Mouse (Mus musculus) lung, embryonic 15.5 days (tissue): Measurements from ENCODE around the gene D330045A20Rik. TPM values are rescaled to one million over a fixed set of nuclear protein-coding genes. Genes with fewer than 3 reads are reported as not detected.
"Not testable (repeated sequence)": the region's sequence is repeated elsewhere in the genome, so short reads cannot be mapped to it uniquely, and the experiment has no call there.

Source experiments
- ATAC-seq: fragments of 200-750 bp; cut with Nextera tagmentation; 2 replicates; pipeline ENCODE4 v1.8.0; 2017; ENCODE audit warnings: moderate number of reproducible peaks, borderline replicate concordance; ENCODE audit not compliant: low FRiP score, low TSS enrichment; ENCODE audit errors: extremely low read depth
- H3K27ac ChIP-seq: fragments of 300-500 bp; sonication (generic); 2 replicates; pipeline ENCODE4 v1.5.1; 2015; ENCODE audit warnings: moderate library complexity, mild to moderate bottlenecking, inconsistent platforms
- H3K27me3 ChIP-seq: fragments of 300-500 bp; sonication (generic); 2 replicates; pipeline ENCODE4 v1.6.1; 2015; ENCODE audit warnings: inconsistent platforms
- H3K36me3 ChIP-seq: fragments of 300-500 bp; sonication (generic); 2 replicates; pipeline ENCODE4 v1.6.1; 2015; ENCODE audit warnings: inconsistent platforms
- H3K4me1 ChIP-seq: fragments of 300-500 bp; sonication (generic); 2 replicates; pipeline ENCODE4 v1.6.1; 2015; ENCODE audit warnings: inconsistent platforms
- H3K4me2 ChIP-seq: fragments of 300-500 bp; sonication (generic); 2 replicates; pipeline ENCODE4 v1.6.1; 2015; ENCODE audit warnings: inconsistent platforms, mild to moderate bottlenecking, moderate library complexity
- H3K4me3 ChIP-seq: fragments of 300-500 bp; sonication (generic); 2 replicates; pipeline ENCODE4 v1.5.1; 2015; ENCODE audit warnings: mild to moderate bottlenecking, inconsistent platforms
- H3K9ac ChIP-seq: fragments of 300-500 bp; sonication (generic); 2 replicates; pipeline ENCODE4 v1.6.1; 2015; ENCODE audit warnings: inconsistent platforms
- H3K9me3 ChIP-seq: fragments of 300-500 bp; sonication (generic); 2 replicates; pipeline ENCODE4 v1.6.1; 2016; ENCODE audit warnings: inconsistent platforms
- WGBS: fragments of 180-500 bp; shearing (Covaris S2); methylation state at CpG from one replicate; pipeline ENCODE4 v1.1.7; 2015; 5-methylcytosine and 5-hydroxymethylcytosine counted together
- polyA plus RNA-seq: library from polyadenylated mRNA; unstranded; fragments of >200 nt; fragmentation: Nextera tagmentation; extraction: Ambion mirVana; gene quantifications from 2 replicates; pipeline ENCODE4 v1.2.1, GENCODE M21; 2015

The D330045A20Rik gene
- 1.1 and 1.2 TPM in 2 replicates for polyA plus RNA-seq

DNA sequence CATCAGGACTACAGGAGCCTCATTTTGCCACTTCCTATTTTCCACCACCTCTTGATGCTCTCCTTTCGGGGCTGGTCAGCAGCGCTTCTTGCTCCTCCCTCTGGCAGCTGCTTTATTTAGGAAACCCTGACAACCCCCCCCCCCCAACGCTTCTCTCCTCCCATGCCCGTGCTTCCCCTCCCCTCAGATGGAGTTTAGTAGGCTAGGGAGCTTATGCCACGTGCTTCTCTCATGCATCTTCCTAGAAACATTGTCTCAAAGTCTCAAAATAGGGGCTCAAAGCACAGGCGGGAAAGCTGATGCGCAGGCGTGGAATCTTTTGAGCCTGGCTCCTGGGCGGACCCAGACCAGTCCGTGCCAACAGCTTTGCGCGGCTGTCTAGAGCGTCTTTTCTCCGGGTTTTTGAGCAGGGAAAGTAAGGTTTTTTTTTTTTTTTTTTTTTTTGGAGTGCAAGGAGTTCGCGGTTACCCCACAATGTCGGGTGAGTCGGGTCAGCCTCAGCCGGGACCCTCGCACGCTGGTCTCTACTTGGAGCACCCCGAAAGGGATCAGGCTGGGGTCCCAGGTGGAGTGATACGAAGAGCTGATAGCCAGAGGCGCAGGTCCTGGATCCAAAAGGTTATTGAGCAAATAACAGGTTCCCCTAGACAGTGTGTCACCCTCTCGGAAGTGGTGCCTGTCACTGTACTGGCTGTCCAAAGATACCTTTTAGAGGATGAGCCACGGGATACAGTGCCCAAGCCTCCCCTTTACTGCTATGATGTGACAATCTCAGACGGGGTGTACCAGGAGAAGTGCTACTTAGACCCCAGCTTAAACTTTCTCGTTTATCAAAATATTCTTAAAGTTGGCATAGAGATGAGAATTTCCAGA lies at the start of gene D330045A20Rik:
Gene D330045A20Rik, plus strand, starts transcription at position 346 of the 873 bp plus-strand sequence.
- H3K4me3 ChIP-seq: peak within 1 kb of the TSS; percentile 37
- no peak within 1 kb of the TSS for H3K9ac ChIP-seq
- H3K36me3 ChIP-seq: no peaks in the 10 kb centered on the region
- no peaks in the 10 kb centered on the region for H3K9me3 ChIP-seq
- no peak within 1 kb of the TSS for H3K27ac ChIP-seq
- H3K4me1 ChIP-seq: no peaks in the 10 kb centered on the region
- H3K27me3 ChIP-seq: no peaks in the 10 kb centered on the region; the same call in 1 of the 2 replicates
- peak within 1 kb of the TSS; percentile 57 for H3K4me2 ChIP-seq
- ATAC-seq: peak; percentile 75; the same call in 1 of the 2 replicates
- 19% methylated on average over 28 of the region's 28 CpGs for WGBS

- Histone ChIP-seq H3K9ac (no peak overlapping the region), H3K27ac (no peak overlapping the region), H3K4me3 (no peak overlapping the region), H3K4me1 (no peaks in the 10 kb centered on the region), H3K9me3 (no peaks in the 10 kb centered on the region), H3K36me3 (no peaks in the 10 kb centered on the region), H3K27me3 (no peaks in the 10 kb centered on the region), H3K4me2 (no peak overlapping the region)
- no peak for ATAC-seq
- 60% methylated on average over 2 of the region's 2 CpGs for WGBS
Observed at GRCm38 (mm10) chrX:139432550-139432949, 47.6 kb upstream of the D330045A20Rik start.

- Histone ChIP-seq H3K27ac (no peak overlapping the region), H3K4me2 (no peak overlapping the region), H3K9ac (no peak overlapping the region), H3K9me3 (no peaks in the 10 kb centered on the region), H3K27me3 (no peaks in the 10 kb centered on the region), H3K36me3 (no peaks in the 10 kb centered on the region), H3K4me3 (no peak overlapping the region), H3K4me1 (no peaks in the 10 kb centered on the region)
- 68% methylated on average over 2 of the region's 2 CpGs for WGBS
- no peak for ATAC-seq
Observed at GRCm38 (mm10) chrX:139435202-139435601, 45.0 kb upstream of the D330045A20Rik start.

- not testable (repeated sequence) for H3K4me3 ChIP-seq, H3K4me2 ChIP-seq
- 95% methylated on average over 22 of the region's 22 CpGs for WGBS
Observed at GRCm38 (mm10) chrX:139441057-139441456, 39.1 kb upstream of the D330045A20Rik start.

GRCm38 (mm10) chrX:139456812-139457211 lies 23.4 kb upstream of the D330045A20Rik start:
- H3K9ac ChIP-seq: no peak overlapping the region
- H3K4me3 ChIP-seq: no peak overlapping the region
- H3K27ac ChIP-seq: no peak overlapping the region
- no peaks in the 10 kb centered on the region for H3K4me1 ChIP-seq
- H3K36me3 ChIP-seq: no peaks in the 10 kb centered on the region
- H3K4me2 ChIP-seq: no peak overlapping the region
- no peaks in the 10 kb centered on the region for H3K27me3 ChIP-seq
- no peaks in the 10 kb centered on the region for H3K9me3 ChIP-seq
- 20% methylated on average over 2 of the region's 2 CpGs for WGBS
- ATAC-seq: no peak

More at GRCm38 (mm10) chrX:139441057-139441456, 39.1 kb upstream of the D330045A20Rik start:
- H3K9ac ChIP-seq, ATAC-seq, H3K4me1 ChIP-seq, H3K36me3 ChIP-seq, H3K27ac ChIP-seq, H3K27me3 ChIP-seq, H3K9me3 ChIP-seq: not testable (repeated sequence)

DNA sequence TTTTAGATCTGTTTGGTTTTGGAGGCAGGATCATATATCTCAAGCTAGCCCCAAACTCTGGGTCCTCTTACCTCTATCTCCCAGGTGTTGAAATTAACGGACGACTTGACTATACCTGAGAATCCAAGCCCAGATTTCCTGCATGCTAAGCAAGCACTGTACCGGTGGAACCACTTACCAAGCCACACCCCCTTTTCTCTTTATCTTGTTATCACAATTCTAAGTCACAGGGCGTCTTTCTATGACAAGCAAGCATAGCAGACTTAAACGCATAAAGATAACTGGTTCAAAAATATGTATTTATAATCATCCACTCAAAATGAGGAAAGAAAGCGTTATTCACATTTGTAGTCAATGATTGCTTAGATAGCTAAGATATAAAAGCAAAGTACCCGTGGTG lies 1.9 kb downstream of the D330045A20Rik start:
- 28% methylated on average over 7 of the region's 7 CpGs for WGBS
- no peak overlapping the region for H3K27ac ChIP-seq
- ATAC-seq: no peak
- no peaks in the 10 kb centered on the region for H3K4me1 ChIP-seq
- no peak overlapping the region for H3K9ac ChIP-seq
- no peak overlapping the region for H3K4me3 ChIP-seq
- no peak overlapping the region for H3K4me2 ChIP-seq
- no peaks in the 10 kb centered on the region; the same call in 1 of the 2 replicates for H3K27me3 ChIP-seq
- no peaks in the 10 kb centered on the region for H3K36me3 ChIP-seq
- no peaks in the 10 kb centered on the region for H3K9me3 ChIP-seq

- Histone ChIP-seq H3K27ac (no peak overlapping the region), H3K36me3 (no peaks in the 10 kb centered on the region), H3K4me1 (no peaks in the 10 kb centered on the region), H3K9me3 (no peaks in the 10 kb centered on the region), H3K4me3 (no peak overlapping the region), H3K9ac (no peak overlapping the region), H3K4me2 (no peak overlapping the region), H3K27me3 (no peaks in the 10 kb centered on the region; the same call in 1 of the 2 replicates)
- 69% methylated on average over 1 of the region's 1 CpGs for WGBS
- no peak for ATAC-seq
Observed at GRCm38 (mm10) chrX:139484974-139485373, 4.8 kb downstream of the D330045A20Rik start.

DNA sequence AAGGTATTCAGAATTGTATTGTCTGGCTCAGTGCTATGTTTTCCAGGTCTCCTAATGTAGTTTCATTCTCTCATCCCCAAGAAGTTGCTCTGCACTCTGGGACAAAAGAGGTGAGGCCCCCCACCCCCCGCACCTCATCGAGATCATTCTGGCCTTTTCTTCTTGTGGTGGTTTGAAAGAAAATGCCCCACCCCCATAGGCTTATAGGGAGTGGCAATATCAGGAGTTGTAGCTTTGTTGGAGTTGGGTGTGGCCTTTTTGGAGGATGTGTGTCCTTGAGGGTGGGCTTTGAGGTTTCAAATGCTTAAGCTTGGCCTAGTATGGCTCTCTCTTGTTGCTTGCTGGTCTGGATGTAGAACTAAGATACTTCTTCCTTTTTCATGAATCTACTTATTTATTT lies 36.0 kb downstream of the D330045A20Rik start:
- no peaks in the 10 kb centered on the region for H3K4me1 ChIP-seq
- no peaks in the 10 kb centered on the region for H3K36me3 ChIP-seq
- no peak overlapping the region for H3K27ac ChIP-seq
- WGBS: 71% methylated on average over 2 of the region's 2 CpGs
- H3K9me3 ChIP-seq: no peaks in the 10 kb centered on the region
- no peak for ATAC-seq
- no peak overlapping the region for H3K4me2 ChIP-seq
- H3K9ac ChIP-seq: no peak overlapping the region
- H3K27me3 ChIP-seq: no peaks in the 10 kb centered on the region
- H3K4me3 ChIP-seq: no peak overlapping the region

DNA sequence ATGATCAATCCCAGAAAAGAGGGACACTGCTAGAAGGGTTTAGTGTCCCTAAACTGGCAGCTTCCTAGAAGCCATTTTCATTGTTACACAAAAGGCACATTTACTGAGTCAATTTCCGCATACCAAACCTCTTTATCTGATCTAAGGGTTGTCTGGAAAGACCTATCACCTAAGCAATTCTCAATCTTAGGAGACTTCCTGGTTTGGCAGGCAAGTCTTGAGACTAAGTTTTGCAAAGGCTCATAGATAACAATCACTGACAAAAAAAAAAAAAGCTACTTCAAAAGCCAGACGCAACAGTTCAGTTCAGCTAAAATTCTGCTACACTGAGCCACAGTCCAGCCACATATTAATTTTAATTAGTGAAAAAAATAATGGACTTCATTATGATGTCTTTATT lies 39.1 kb downstream of the D330045A20Rik start:
- no peaks in the 10 kb centered on the region for H3K4me1 ChIP-seq

DNA sequence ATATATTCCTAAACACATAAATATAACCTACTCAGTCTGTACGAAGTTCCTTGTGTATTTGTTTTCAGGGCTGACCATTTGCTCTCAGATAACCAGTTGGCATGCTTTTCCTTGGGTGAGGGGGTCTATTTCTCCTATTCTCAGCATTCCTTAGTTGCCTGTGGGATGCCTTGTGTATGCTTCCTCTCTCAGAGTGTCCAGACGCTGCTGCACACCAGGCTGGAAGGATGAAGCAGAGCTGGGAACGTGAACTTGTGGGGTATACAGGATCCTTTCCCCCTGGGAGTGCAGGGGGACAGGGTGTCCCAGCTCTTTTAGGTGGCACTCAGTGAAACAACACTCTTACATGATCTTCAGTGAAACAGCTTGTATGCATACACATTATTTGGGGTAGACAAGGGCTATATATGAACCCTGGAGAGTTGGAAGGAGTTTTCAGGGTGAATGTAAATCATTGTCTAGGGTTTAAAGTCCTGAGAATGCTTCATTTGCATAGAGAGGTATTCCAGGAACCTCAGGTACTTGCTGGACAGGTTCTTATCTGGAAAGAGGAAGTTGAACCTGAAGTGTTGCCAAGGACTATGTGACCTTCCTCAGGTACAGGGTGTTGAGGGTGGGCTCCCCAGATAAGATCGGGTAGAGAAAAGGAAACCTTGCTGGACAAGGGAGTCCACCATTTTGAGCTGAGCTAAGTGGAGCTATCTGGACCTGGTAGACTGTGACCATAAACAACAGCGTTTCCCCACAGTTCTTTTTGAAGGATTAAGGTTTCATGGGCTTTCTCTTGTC lies 44.3 kb downstream of the D330045A20Rik start:
- no peak overlapping the region for H3K9ac ChIP-seq
- H3K36me3 ChIP-seq: no peaks in the 10 kb centered on the region
- no peaks in the 10 kb centered on the region for H3K4me1 ChIP-seq
- no peak overlapping the region for H3K4me2 ChIP-seq
- WGBS: 56% methylated on average over 5 of the region's 5 CpGs
- no peak overlapping the region for H3K4me3 ChIP-seq
- H3K27ac ChIP-seq: no peak overlapping the region
- no peak for ATAC-seq
- no peaks in the 10 kb centered on the region for H3K27me3 ChIP-seq
- H3K9me3 ChIP-seq: no peaks in the 10 kb centered on the region

More for the DNA sequence above, 39.1 kb downstream of the D330045A20Rik start:
- Histone ChIP-seq H3K9me3 (no peaks in the 10 kb centered on the region), H3K4me3 (no peak overlapping the region), H3K36me3 (no peaks in the 10 kb centered on the region), H3K27ac (no peak overlapping the region), H3K27me3 (no peaks in the 10 kb centered on the region), H3K4me2 (no peak overlapping the region), H3K9ac (no peak overlapping the region)
- ATAC-seq: no peak
- WGBS: 66% methylated on average over 2 of the region's 2 CpGs

DNA sequence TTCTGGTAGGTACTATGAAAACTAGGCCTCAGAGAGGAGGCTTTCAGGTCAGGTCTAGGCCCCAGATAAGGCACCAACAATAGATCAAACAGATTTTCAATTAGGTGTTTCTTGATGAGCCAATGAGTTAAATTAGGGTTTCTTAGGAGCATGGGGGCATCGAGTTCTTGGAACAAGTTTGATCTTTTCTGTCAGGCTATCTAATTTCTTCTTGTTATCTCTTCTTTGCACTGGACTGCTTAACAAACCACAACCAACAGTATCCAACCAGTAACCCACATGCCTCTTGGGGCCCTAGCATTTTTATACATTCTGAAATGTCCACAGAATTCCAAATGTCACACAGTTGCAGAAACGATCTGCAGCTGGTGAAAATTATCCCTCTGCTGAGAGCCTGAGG lies 45.6 kb downstream of the D330045A20Rik start:
- no peak overlapping the region for H3K4me3 ChIP-seq
- no peaks in the 10 kb centered on the region for H3K9me3 ChIP-seq
- H3K27ac ChIP-seq: no peak overlapping the region
- H3K9ac ChIP-seq: no peak overlapping the region
- H3K36me3 ChIP-seq: no peaks in the 10 kb centered on the region
- no peak for ATAC-seq
- H3K4me1 ChIP-seq: no peaks in the 10 kb centered on the region
- WGBS: 77% methylated on average over 2 of the region's 2 CpGs
- H3K4me2 ChIP-seq: no peak overlapping the region
- no peaks in the 10 kb centered on the region for H3K27me3 ChIP-seq

DNA sequence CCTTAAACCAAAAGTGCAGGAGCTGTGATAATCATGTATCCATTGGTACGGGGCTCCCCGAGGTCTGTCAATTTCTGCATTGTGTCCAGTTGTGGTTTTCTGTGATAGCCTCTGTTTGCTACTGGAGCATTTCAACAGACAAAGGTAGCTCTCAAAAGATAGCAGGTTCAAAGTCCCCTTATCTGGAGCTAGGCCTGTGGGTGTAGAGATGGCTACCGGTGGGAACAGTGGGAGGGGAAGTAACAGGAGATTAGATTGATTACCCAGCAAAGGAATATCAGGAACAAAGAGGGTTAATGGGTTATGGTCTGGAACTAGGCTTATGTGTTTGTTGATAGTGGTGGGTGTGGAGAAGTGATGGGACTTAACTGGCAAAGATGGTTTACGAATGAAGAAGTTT lies 46.8 kb downstream of the D330045A20Rik start:
- H3K9ac ChIP-seq: no peak overlapping the region
- H3K27ac ChIP-seq: no peak overlapping the region
- H3K4me3 ChIP-seq: no peak overlapping the region
- no peaks in the 10 kb centered on the region for H3K27me3 ChIP-seq
- H3K4me1 ChIP-seq: no peaks in the 10 kb centered on the region
- WGBS: 74% methylated on average over 4 of the region's 4 CpGs
- H3K36me3 ChIP-seq: no peaks in the 10 kb centered on the region
- H3K9me3 ChIP-seq: no peaks in the 10 kb centered on the region
- no peak overlapping the region for H3K4me2 ChIP-seq
- ATAC-seq: no peak
